Mouse (Mus musculus) olfactory bulb, adult 2 months (tissue): Measurements from ENCODE around the gene Gm29776. TPM values are rescaled to one million over a fixed set of nuclear protein-coding genes. Genes with fewer than 3 reads are reported as not detected.

ENCODE experiments used
- H3K27ac ChIP-seq: fragments of 200-500 bp; 2 replicates; pipeline ENCODE4 v1.5.1; 2012; ENCODE audit warnings: low read depth, low read length; ENCODE audit not compliant: insufficient read depth
- H3K4me1 ChIP-seq: fragments of 200-500 bp; 2 replicates; pipeline ENCODE4 v1.6.1; 2012; ENCODE audit warnings: low read length; ENCODE audit not compliant: control insufficient read depth, insufficient read depth
- H3K4me3 ChIP-seq: fragments of 200-500 bp; 2 replicates; pipeline ENCODE4 v1.5.1; 2012; ENCODE audit warnings: mild to moderate bottlenecking, low read depth, low read length, moderate library complexity; ENCODE audit not compliant: insufficient read depth
- CTCF ChIP-seq: fragments of 200-500 bp; IDR thresholded peaks from 2 replicates; pipeline ENCODE4 v1.5.1; 2012; ENCODE audit warnings: low read depth, mild to moderate bottlenecking, low read length, moderate library complexity; ENCODE audit not compliant: insufficient read depth
- POLR2A ChIP-seq: fragments of 200-500 bp; IDR thresholded peaks from 2 replicates; pipeline ENCODE4 v1.6.1; 2012; ENCODE audit warnings: mild to moderate bottlenecking, low read depth, low read length, moderate library complexity; ENCODE audit not compliant: insufficient read depth
- WGBS: fragments of 180-500 bp; shearing (Covaris S2); methylation state at CpG from one replicate; pipeline ENCODE4 v1.1.7; 2018; 5-methylcytosine and 5-hydroxymethylcytosine counted together
- polyA plus RNA-seq: library from polyadenylated mRNA; stranded (reverse); fragments of >200 nt; gene quantifications from 2 replicates; pipeline ENCODE4 v1.2.4, GENCODE M21; 2012; ENCODE audit warnings: low replicate concordance; ENCODE audit not compliant: missing spikeins, insufficient read depth, insufficient read length

The Gm29776 gene
- polyA plus RNA-seq, result not detected in 2 replicates

- WGBS, result 79% methylated on average over 4 of the region's 4 CpGs
- no peak for TF ChIP-seq CTCF
- no peak for TF ChIP-seq POLR2A
- Histone ChIP-seq H3K4me3 (no peak within 1 kb of the TSS), H3K27ac (no peak within 1 kb of the TSS), H3K4me1 (no peaks in the 10 kb centered on the region)
These were observed at the start of gene Gm29776 for GRCm38 (mm10) chr14:54698733-54699132. Gene Gm29776, minus strand, starts transcription at chr14:54698833.

GRCm38 (mm10) chr14:54746038-54746437, 47.4 kb upstream of the Gm29776 start:
- TF ChIP-seq CTCF (no peak), POLR2A (no peak)
- Histone ChIP-seq H3K4me1 (peaks cover 8% of the 10 kb centered on the region), H3K27ac (no peak overlapping the region), H3K4me3 (no peak overlapping the region)
- WGBS, result 97% methylated on average over 9 of the region's 9 CpGs

GRCm38 (mm10) chr14:54744473-54744872, 45.8 kb upstream of the Gm29776 start:
- TF ChIP-seq POLR2A (no peak), CTCF (no peak)
- Histone ChIP-seq H3K4me1 (peaks cover 8% of the 10 kb centered on the region), H3K27ac (no peak overlapping the region), H3K4me3 (no peak overlapping the region)
- 60% methylated on average over 8 of the region's 8 CpGs for WGBS

GRCm38 (mm10) chr14:54742375-54742774, 43.7 kb upstream of the Gm29776 start:
- 89% methylated on average over 2 of the region's 2 CpGs for WGBS

GRCm38 (mm10) chr14:54741721-54742120, 43.1 kb upstream of the Gm29776 start:
- Histone ChIP-seq H3K4me1 (peaks cover 10% of the 10 kb centered on the region), H3K27ac (no peak overlapping the region), H3K4me3 (no peak overlapping the region)
- no peak for TF ChIP-seq CTCF
- no peak for TF ChIP-seq POLR2A
- 86% methylated on average over 6 of the region's 6 CpGs for WGBS

More at GRCm38 (mm10) chr14:54742375-54742774, 43.7 kb upstream of the Gm29776 start:
- Histone ChIP-seq H3K4me3 (no peak overlapping the region), H3K27ac (no peak overlapping the region), H3K4me1 (peaks cover 8% of the 10 kb centered on the region)
- TF ChIP-seq POLR2A (no peak), CTCF (no peak)

DNA sequence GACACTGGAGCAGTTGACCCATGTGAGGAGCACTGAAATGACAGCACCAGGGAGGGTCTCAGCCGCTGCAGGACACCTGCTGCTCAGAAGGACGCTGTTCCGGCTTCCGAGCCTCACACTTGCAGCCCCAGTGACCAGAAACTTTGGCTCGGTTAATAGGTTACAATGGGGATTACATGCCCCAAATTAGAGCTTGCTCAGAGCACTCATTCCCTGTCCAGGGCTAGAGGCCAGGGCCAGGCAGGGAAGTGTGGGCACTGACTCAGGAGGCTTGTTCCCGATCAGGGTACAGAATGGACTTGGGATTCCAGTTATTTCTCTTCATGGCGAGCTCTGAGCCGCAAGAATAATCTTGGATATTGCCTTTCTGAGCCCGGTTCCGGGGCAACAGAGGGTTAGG, 39.0 kb upstream of the Gm29776 start:
- Histone ChIP-seq H3K27ac (peak overlapping the region; percentile 83), H3K4me3 (no peak overlapping the region), H3K4me1 (peaks cover 15% of the 10 kb centered on the region)
- 68% methylated on average over 10 of the region's 10 CpGs for WGBS
- no peak for TF ChIP-seq POLR2A
- TF ChIP-seq CTCF, result no peak

DNA sequence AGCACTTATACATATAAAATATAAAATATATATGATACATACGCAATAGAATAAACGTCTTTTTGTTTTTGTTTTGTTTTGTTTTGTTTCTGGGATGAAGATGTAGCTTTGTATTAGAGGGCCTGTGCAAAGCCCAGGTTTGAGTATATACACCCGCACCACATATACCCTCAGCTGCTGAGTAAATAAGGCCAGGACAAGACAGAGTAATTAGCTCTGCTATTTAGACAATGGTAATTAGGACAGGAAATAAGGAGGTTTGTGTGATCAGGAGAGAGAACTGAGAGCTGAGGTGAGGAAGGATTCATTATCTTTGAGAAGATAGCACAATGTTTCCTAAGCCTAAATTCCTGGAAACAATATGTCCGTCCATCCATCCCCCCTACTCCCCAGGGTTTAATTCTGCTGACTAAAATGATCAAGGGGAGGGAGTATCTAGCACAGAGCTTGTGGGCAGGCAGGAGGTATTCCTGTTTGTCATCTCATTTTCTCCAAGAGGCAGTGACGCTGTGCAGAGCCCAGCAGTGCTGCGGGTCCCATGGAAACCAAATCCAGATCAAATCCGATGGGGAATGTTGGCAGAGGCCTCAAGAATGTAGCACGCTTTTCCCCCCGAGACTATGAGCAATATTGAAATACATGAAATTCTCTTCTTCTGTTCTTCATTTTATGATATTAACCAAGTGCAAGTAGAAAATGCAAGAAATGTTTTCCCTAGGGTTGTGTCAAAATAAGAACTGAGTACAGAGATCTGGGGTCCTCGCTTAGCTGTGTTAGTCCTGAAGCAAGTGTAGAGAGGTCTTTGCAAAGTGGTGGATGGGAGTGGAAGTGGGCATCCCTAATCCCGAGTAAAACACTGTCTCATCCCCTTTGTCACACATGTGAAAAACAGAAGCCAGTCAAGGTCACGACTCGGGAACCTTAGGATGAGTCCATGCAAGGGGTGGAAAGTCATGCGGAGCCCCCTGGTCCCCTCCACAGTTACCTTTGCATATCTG, 38.2 kb upstream of the Gm29776 start:
- H3K27ac ChIP-seq, result peak overlapping the region; percentile 83
- no peak overlapping the region for H3K4me3 ChIP-seq
- H3K4me1 ChIP-seq, result peaks cover 15% of the 10 kb centered on the region
- TF ChIP-seq POLR2A, result no peak
- TF ChIP-seq CTCF, result no peak
- 37% methylated on average over 14 of the region's 14 CpGs for WGBS

DNA sequence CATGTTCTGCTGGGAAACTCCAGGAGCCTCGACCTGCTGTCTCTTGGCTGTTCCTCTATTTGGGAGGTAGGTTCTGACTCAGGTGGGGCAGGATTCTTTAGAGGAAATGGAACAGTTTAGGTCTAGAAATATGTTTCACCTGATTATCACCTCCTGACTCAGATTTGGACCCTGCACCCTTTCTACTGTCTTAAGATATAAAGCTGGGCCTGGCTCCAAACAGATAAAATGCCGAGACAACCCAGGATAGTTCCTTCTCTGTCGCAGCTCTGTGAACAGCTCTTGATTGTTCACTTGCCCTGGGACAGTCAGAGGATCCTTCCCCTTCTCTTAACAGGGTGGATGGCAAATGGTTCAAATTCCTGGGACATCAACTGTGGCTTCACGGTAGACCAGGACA, 36.6 kb upstream of the Gm29776 start:
- WGBS, result 89% methylated on average over 4 of the region's 4 CpGs
- Histone ChIP-seq H3K27ac (no peak overlapping the region), H3K4me3 (no peak overlapping the region), H3K4me1 (peaks cover 17% of the 10 kb centered on the region)
- TF ChIP-seq CTCF (no peak), POLR2A (no peak)

DNA sequence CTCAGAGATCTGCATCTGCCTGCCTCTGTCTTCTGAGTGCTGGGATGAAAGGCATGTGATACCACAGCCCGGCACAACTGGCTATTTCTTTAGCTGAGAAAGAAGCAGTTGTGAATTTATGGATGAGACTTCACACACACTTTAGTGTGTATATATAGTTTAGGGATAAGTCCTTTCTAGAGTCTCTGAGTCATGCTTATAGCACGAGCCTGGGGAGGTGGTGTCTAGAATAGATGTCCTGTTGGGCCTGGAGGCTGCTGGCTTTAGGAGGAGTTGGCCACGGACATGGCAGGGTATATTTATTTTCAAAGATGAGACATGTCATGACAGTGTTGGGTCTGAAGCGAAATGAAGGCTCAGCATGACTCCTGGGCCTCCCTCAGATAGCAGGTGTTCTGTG, 35.4 kb upstream of the Gm29776 start:
- Histone ChIP-seq H3K27ac (no peak overlapping the region), H3K4me3 (no peak overlapping the region), H3K4me1 (peaks cover 23% of the 10 kb centered on the region)
- WGBS, result 47% methylated on average over 4 of the region's 4 CpGs
- TF ChIP-seq CTCF, result no peak
- no peak for TF ChIP-seq POLR2A
